Mouse (Mus musculus): ENCODE data around the gene Uri1. TPM values are rescaled to one million over a fixed set of nuclear protein-coding genes. Genes with fewer than 3 reads are reported as not detected.
A peak's percentile ranks its signal among the peaks of the same experiment; 100 is the strongest.

The Uri1 gene
- polyA plus RNA-seq, 1 experiment from 2014 or later = 26.1 TPM

DNA sequence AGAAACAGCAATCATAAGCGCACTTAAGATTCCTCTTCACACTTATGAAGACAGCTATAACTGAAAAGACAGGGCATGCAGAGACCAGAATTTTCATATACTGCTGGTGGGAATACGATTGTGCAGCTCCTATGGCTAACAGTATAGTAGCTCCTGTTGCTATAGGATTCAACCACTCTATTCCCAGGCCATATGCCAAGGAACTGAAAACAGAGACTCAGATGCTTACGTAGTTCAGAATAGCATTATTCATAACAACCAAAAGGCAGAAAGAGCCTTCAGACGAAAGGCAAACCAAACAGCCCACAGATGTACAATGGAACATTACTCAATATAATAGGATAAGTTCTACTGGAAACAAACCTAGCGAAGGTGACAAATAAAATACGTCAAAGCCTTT is 15.0 kb downstream of the Uri1 start:
- ATAC-seq = no peak
- H3K27ac ChIP-seq = no peak overlapping the region
- no peak overlapping the region for H3K9ac ChIP-seq
- peaks cover 6% of the 10 kb centered on the region; the same call in 1 of the 2 replicates for H3K4me1 ChIP-seq
- H3K36me3 ChIP-seq = no peaks in the 10 kb centered on the region
- H3K4me3 ChIP-seq = no peak overlapping the region
- H3K4me2 ChIP-seq = no peak overlapping the region
- no peaks in the 10 kb centered on the region for H3K27me3 ChIP-seq (replicated peaks)
- 78% methylated on average over 6 of the region's 6 CpGs for WGBS (ENCODE audit: insufficient replicate concordance)
- no peaks in the 10 kb centered on the region for H3K9me3 ChIP-seq (replicated peaks)

DNA sequence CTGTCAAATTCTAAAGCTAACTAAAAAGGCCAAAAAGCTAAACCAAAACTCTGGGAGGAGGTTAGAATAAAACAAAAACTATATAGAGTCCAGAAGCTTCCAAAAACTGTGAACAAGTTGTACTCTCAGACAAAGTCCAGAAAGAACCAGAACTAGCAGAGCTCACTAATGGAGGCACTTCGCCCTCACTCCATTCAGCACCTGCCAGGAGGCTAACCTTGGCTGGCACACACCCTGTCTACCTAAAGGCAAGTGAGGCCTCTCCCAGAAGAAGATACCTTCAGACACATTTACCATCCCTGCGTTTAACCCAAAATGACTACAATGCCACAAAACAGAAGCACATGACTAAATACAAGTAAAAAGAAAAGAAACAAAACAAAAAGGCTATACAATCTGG is 20.9 kb downstream of the Uri1 start:
- no peaks in the 10 kb centered on the region for H3K4me1 ChIP-seq
- no peak overlapping the region for H3K4me3 ChIP-seq
- ATAC-seq = no peak
- 76% methylated on average over 2 of the region's 2 CpGs for WGBS (ENCODE audit: insufficient replicate concordance)
- H3K27ac ChIP-seq = no peak overlapping the region
- H3K4me2 ChIP-seq = no peak overlapping the region
- H3K9me3 ChIP-seq (replicated peaks) = no peaks in the 10 kb centered on the region
- no peak overlapping the region for H3K9ac ChIP-seq
- 0 out of 2 replicates have a peak, but pooled peaks cover 3% of the 10 kb centered on the region for H3K36me3 ChIP-seq
- no peaks in the 10 kb centered on the region for H3K27me3 ChIP-seq (replicated peaks)

- Histone ChIP-seq H3K9me3 (replicated peaks) (no peaks in the 10 kb centered on the region), H3K9ac (no peak overlapping the region), H3K27me3 (replicated peaks) (no peaks in the 10 kb centered on the region), H3K27ac (no peak overlapping the region), H3K4me3 (no peak overlapping the region), H3K4me2 (no peak overlapping the region), H3K36me3 (0 out of 2 replicates have a peak, but pooled peaks cover 3% of the 10 kb centered on the region), H3K4me1 (no peaks in the 10 kb centered on the region)
- WGBS (ENCODE audit: insufficient replicate concordance) = 52% methylated on average over 2 of the region's 2 CpGs
- ATAC-seq = no peak
Observed at GRCm38 (mm10) chr7:37999691-38000090, 23.7 kb downstream of the Uri1 start.

DNA sequence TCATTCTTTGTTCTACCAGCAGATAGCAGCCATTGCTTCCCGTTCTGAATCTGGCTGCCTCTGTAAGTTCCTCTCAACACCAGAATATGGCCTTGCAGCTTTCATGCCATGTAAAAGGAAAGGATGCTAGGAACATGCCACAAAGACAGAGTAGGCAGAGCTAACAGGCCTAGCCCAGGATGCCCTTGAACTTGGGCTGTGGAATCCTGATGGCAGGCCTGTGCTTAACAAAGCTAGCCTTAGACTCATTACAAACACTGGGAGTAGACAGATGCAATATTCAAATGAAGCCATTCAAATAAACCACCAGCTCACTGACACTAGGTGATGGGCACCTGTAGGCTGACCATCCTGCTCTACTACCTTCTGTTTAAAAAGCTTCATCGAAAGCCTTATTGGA is 30.5 kb downstream of the Uri1 start:
- Histone ChIP-seq H3K9me3 (replicated peaks) (no peaks in the 10 kb centered on the region), H3K4me1 (no peaks in the 10 kb centered on the region), H3K27ac (no peak overlapping the region), H3K27me3 (replicated peaks) (no peaks in the 10 kb centered on the region), H3K9ac (no peak overlapping the region), H3K36me3 (no peaks in the 10 kb centered on the region), H3K4me3 (no peak overlapping the region), H3K4me2 (no peak overlapping the region)
- WGBS (ENCODE audit: insufficient replicate concordance) = 83% methylated on average over 2 of the region's 2 CpGs
- ATAC-seq = no peak

DNA sequence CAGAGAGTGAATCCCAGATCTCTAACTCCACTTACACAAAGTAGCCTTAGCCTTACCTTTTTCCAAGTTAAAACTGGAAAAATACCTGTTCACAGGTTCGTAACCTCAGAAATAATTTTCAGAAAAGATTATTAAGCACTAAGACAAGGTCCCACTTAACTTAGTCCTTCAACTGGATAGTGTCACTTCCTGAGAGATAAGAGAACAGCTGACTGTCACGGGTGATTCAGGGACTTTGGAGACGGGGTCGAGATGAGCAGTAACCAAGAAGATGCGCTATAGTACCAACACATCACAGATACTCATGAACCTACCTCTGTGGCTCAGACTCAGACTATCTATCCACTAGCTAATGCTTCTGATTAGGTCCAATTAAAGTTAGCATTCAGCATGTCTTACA is 38.5 kb downstream of the Uri1 start:
- Histone ChIP-seq H3K27me3 (replicated peaks) (no peaks in the 10 kb centered on the region), H3K4me1 (peaks cover 6% of the 10 kb centered on the region; the same call in 1 of the 2 replicates), H3K27ac (no peak overlapping the region), H3K36me3 (peaks cover 15% of the 10 kb centered on the region), H3K9ac (no peak overlapping the region), H3K9me3 (replicated peaks) (no peaks in the 10 kb centered on the region), H3K4me3 (no peak overlapping the region), H3K4me2 (no peak overlapping the region)
- WGBS (ENCODE audit: insufficient replicate concordance) = 44% methylated on average over 5 of the region's 5 CpGs
- no peak for ATAC-seq

DNA sequence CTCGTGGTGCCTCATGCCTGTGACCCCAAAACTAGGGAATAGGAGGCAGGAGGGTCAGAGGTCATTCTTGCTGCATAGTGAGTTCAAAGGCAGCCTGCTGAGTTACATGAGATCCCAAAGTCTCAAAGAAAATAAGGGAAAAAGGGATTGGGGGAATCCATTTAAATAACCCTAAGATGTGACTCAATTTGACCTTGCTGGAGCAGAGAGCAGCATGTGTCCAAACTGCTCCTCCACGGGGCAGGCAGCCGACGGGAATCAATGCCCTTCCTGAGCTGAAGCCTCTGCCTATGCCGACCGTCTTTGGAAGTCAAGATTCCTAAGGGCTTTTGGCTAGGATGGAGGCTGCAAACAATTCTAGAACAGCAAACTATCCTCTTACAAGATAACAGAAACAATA is 39.9 kb downstream of the Uri1 start:
- no peak for ATAC-seq
- WGBS (ENCODE audit: insufficient replicate concordance) = 60% methylated on average over 6 of the region's 6 CpGs
- Histone ChIP-seq H3K27me3 (replicated peaks) (no peaks in the 10 kb centered on the region), H3K9ac (no peak overlapping the region), H3K4me3 (no peak overlapping the region), H3K9me3 (replicated peaks) (no peaks in the 10 kb centered on the region), H3K36me3 (peaks cover 27% of the 10 kb centered on the region), H3K4me2 (no peak overlapping the region), H3K27ac (no peak overlapping the region), H3K4me1 (peaks cover 6% of the 10 kb centered on the region; the same call in 1 of the 2 replicates)

DNA sequence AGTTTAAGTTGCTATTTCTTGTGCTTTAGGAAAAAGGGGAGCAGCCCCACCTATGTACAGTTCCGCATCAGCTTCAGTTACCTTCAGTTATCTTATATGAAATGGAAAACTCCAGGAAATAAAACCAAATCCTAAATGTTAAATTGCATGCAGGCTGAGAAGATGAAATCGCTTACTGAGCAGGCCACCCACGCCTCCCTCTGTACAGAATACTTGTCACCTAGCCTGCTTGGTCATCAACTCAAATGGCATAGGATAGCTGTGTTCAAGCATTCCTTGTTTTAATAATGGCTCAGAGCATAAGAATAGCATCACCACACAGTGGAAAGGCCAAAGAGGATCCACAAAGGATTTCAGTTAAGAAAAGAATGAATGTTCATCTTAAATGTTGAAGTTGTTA is 43.6 kb downstream of the Uri1 start:
- no peak for ATAC-seq
- WGBS (ENCODE audit: insufficient replicate concordance) = 77% methylated on average over 3 of the region's 3 CpGs
- H3K4me2 ChIP-seq = no peak overlapping the region

GRCm38 (mm10) chr7:37978412-37978811 is 44.9 kb downstream of the Uri1 start:
- no peaks in the 10 kb centered on the region for H3K27me3 ChIP-seq (replicated peaks)
- H3K4me2 ChIP-seq = no peak overlapping the region
- H3K9ac ChIP-seq = no peak overlapping the region
- ATAC-seq = no peak
- H3K9me3 ChIP-seq (replicated peaks) = no peaks in the 10 kb centered on the region
- no peak overlapping the region for H3K4me3 ChIP-seq
- H3K36me3 ChIP-seq = peaks cover 27% of the 10 kb centered on the region
- no peak overlapping the region for H3K27ac ChIP-seq
- no peaks in the 10 kb centered on the region for H3K4me1 ChIP-seq
- 69% methylated on average over 4 of the region's 4 CpGs for WGBS (ENCODE audit: insufficient replicate concordance)

More for the DNA sequence above, 43.6 kb downstream of the Uri1 start:
- no peaks in the 10 kb centered on the region for H3K27me3 ChIP-seq (replicated peaks)
- no peaks in the 10 kb centered on the region for H3K4me1 ChIP-seq
- peaks cover 27% of the 10 kb centered on the region for H3K36me3 ChIP-seq
- H3K4me3 ChIP-seq = no peak overlapping the region
- no peak overlapping the region for H3K27ac ChIP-seq
- no peak overlapping the region for H3K9ac ChIP-seq
- no peaks in the 10 kb centered on the region for H3K9me3 ChIP-seq (replicated peaks)

GRCm38 (mm10) chr7:37977676-37978075 is 45.7 kb downstream of the Uri1 start:
- no peaks in the 10 kb centered on the region for H3K9me3 ChIP-seq (replicated peaks)
- WGBS (ENCODE audit: insufficient replicate concordance) = 73% methylated on average over 2 of the region's 2 CpGs

GRCm38 (mm10) chr7:37972999-37973555 is 50.3 kb downstream of the Uri1 start:
- Histone ChIP-seq H3K4me2 (no peak overlapping the region), H3K4me3 (no peak overlapping the region), H3K4me1 (peaks cover 8% of the 10 kb centered on the region; the same call in 1 of the 2 replicates), H3K9me3 (replicated peaks) (no peaks in the 10 kb centered on the region), H3K27ac (no peak overlapping the region), H3K27me3 (replicated peaks) (no peaks in the 10 kb centered on the region), H3K9ac (no peak overlapping the region), H3K36me3 (peaks cover 3% of the 10 kb centered on the region; the same call in 1 of the 2 replicates)
- ATAC-seq = peak; percentile 40; the same call in 1 of the 2 replicates
- 49% methylated on average over 2 of the region's 2 CpGs for WGBS (ENCODE audit: insufficient replicate concordance)

More at GRCm38 (mm10) chr7:37977676-37978075, 45.7 kb downstream of the Uri1 start:
- H3K9ac ChIP-seq = no peak overlapping the region
- no peak overlapping the region for H3K4me3 ChIP-seq
- no peaks in the 10 kb centered on the region for H3K27me3 ChIP-seq (replicated peaks)
- H3K27ac ChIP-seq = no peak overlapping the region
- no peak for ATAC-seq
- peaks cover 6% of the 10 kb centered on the region; the same call in 1 of the 2 replicates for H3K4me1 ChIP-seq
- no peak overlapping the region for H3K4me2 ChIP-seq
- H3K36me3 ChIP-seq = peaks cover 24% of the 10 kb centered on the region

DNA sequence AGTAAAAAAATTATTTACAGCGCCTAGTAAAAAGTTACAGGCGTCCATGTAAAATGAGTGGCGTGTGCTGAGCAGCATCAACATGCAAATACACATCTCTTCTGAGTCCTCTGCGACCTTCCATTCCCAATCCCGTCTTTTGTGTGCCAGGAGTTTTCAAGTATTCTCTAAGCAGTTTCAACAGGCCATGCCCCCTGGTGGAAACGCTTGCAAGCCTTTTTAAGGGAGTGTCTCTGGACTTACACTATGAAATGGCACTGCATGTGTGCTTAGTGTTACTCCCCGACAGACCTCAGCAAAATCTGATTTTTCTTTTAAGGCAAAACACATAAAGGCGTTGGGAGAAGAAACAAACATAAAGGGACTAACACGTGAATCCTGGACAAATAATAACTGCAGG is 50.8 kb downstream of the Uri1 start:
- 75% methylated on average over 9 of the region's 9 CpGs for WGBS (ENCODE audit: insufficient replicate concordance)
- Histone ChIP-seq H3K9ac (no peak overlapping the region), H3K27ac (no peak overlapping the region), H3K4me3 (no peak overlapping the region), H3K27me3 (replicated peaks) (no peaks in the 10 kb centered on the region), H3K9me3 (replicated peaks) (no peaks in the 10 kb centered on the region), H3K36me3 (peaks cover 3% of the 10 kb centered on the region; the same call in 1 of the 2 replicates), H3K4me2 (no peak overlapping the region), H3K4me1 (peaks cover 8% of the 10 kb centered on the region; the same call in 1 of the 2 replicates)
- ATAC-seq = no peak

DNA sequence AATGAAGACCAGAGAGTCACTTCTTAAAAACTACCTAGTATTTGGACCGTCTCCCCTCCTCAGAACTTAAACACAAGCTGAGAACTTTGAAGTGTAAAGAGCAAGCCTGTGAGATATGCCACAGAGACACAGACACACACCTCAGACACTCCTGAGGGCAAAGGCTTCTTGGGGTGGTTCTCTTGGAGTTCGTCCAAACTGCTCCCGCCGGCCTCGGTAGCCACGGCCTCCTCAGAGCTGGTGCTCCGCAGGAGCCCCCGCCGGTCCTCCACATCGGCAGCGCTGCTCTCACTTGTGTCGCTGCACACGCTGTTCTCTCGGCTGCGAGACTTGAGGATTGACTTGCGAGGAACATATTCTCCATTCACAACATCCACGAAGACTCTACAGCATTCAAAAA is 61.0 kb downstream of the Uri1 start:
- no peak overlapping the region for H3K4me2 ChIP-seq
- no peaks in the 10 kb centered on the region for H3K4me1 ChIP-seq
- no peak overlapping the region for H3K4me3 ChIP-seq
- no peak overlapping the region for H3K9ac ChIP-seq
- H3K27ac ChIP-seq = no peak overlapping the region
- ATAC-seq = no peak
- peaks cover 70% of the 10 kb centered on the region for H3K36me3 ChIP-seq
- WGBS (ENCODE audit: insufficient replicate concordance) = 93% methylated on average over 17 of the region's 17 CpGs
- H3K9me3 ChIP-seq (replicated peaks) = no peaks in the 10 kb centered on the region
- no peaks in the 10 kb centered on the region for H3K27me3 ChIP-seq (replicated peaks)

DNA sequence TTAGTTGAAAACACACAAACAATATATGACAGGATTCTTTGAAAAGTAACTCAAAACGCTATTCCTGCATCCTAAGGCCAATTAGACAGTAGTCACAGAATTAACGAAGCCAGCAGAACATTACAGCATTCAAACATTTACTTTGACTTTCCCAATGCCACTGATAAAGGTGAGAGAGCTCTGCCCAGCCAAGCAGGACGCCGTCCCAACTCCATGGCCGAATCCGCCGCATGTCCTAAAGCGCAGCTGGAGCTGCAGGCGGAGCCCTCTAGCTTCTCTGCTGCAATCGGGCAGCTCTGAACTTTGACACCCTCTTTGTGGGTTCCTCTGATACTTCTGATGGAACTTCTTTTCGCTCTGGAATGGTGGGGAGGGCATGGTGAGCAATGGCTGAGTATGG is 62.1 kb downstream of the Uri1 start:
- 89% methylated on average over 11 of the region's 11 CpGs for WGBS (ENCODE audit: insufficient replicate concordance)
- Histone ChIP-seq H3K27me3 (replicated peaks) (no peaks in the 10 kb centered on the region), H3K36me3 (peaks cover 75% of the 10 kb centered on the region), H3K4me1 (no peaks in the 10 kb centered on the region), H3K4me2 (no peak overlapping the region), H3K27ac (no peak overlapping the region), H3K9ac (no peak overlapping the region), H3K4me3 (no peak overlapping the region), H3K9me3 (replicated peaks) (no peaks in the 10 kb centered on the region)
- no peak for ATAC-seq
